Mouse (Mus musculus): ENCODE measurements around the gene Bst1. TPM values are rescaled to one million over a fixed set of nuclear protein-coding genes. Genes with fewer than 3 reads are reported as not detected.

Gene Bst1
- polyA plus RNA-seq, 1 experiment from 2014 or later, result 1.5 TPM

DNA sequence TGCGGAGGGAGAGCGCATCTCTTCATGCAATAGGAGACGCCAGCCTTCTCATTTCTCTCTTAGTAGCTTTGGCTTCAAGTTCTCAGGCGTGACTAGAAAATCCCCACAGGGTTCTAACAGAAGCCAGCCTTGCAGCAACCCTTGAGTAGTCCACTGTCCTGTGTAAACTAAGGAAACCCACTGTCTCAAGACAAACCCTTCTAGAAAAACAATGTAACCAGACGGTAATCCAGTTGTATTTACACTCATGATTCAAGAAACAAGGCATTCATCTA, 23.3 kb downstream of the Bst1 start:
- H3K27ac ChIP-seq (replicated peaks), result no peak overlapping the region
- ATAC-seq (ENCODE audit: insufficient read depth), result no peak
- H3K9me3 ChIP-seq (replicated peaks), result no peaks in the 10 kb centered on the region
- no peak overlapping the region for H3K9ac ChIP-seq
- 65% methylated on average over 5 of the region's 5 CpGs for WGBS (ENCODE audit: insufficient replicate concordance)
- H3K4me3 ChIP-seq (replicated peaks), result peak overlapping the region; percentile 16
- H3K4me2 ChIP-seq, result peak overlapping the region; percentile 44
- H3K27me3 ChIP-seq, result no peaks in the 10 kb centered on the region
- H3K4me1 ChIP-seq (replicated peaks), result no peaks in the 10 kb centered on the region
- H3K36me3 ChIP-seq (replicated peaks), result no peaks in the 10 kb centered on the region

DNA sequence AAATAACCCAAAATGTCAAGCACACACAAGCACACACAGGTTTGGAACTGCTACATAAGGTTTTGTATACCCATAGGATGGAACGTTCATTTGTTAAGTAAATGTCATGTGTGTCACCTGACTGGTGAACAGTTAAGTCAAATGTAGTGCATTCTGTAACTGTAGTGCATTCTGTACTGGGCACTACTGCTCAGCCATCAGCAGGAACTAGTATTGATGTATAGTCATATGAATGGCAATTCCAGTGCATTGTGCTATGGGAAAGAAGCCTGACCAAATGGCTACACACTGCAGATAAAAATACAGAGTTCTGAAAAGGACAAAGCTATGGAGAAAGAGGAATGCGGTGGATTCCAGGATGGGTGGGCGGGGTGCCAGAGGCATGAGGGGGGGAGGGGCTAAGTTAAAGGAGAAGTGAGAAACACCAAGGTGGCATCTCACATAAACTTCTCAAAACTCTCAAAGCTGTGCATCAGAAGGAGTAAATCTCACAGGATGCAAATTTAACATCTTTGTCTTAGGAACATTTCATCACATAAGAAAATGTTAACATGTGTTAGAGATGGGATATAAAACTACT, 24.0 kb downstream of the Bst1 start:
- ATAC-seq (ENCODE audit: insufficient read depth), result no peak
- Histone ChIP-seq H3K4me2 (no peak overlapping the region), H3K27ac (replicated peaks) (no peak overlapping the region), H3K36me3 (replicated peaks) (no peaks in the 10 kb centered on the region), H3K4me1 (replicated peaks) (no peaks in the 10 kb centered on the region), H3K9ac (no peak overlapping the region), H3K27me3 (no peaks in the 10 kb centered on the region), H3K4me3 (replicated peaks) (no peak overlapping the region), H3K9me3 (replicated peaks) (no peaks in the 10 kb centered on the region)
- WGBS (ENCODE audit: insufficient replicate concordance), result 59% methylated on average over 3 of the region's 3 CpGs

DNA sequence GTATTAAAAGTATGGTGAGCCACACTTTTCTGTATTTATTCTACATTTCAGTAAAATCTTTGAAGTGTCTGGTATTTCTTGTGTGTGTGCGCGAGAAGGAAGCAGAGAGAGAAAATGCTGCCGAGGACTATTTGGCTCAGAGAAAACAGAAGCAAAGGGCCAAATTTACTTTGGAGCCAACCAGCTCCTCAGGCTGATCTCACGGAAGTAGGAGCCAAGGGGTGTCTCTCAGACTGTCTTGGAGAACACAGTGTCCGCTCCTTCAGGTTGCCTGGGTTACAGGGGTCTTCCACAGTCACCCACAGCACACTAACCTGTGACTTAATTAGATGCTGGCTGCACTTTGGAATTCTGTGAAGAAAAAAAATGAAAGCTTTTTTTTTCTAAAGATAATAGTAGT, 26.4 kb downstream of the Bst1 start:
- Histone ChIP-seq H3K4me2 (no peak overlapping the region), H3K27ac (replicated peaks) (no peak overlapping the region), H3K4me3 (replicated peaks) (no peak overlapping the region), H3K9ac (no peak overlapping the region), H3K9me3 (replicated peaks) (no peaks in the 10 kb centered on the region), H3K36me3 (replicated peaks) (no peaks in the 10 kb centered on the region), H3K27me3 (no peaks in the 10 kb centered on the region), H3K4me1 (replicated peaks) (no peaks in the 10 kb centered on the region)
- 73% methylated on average over 5 of the region's 5 CpGs for WGBS (ENCODE audit: insufficient replicate concordance)
- ATAC-seq (ENCODE audit: insufficient read depth), result no peak

DNA sequence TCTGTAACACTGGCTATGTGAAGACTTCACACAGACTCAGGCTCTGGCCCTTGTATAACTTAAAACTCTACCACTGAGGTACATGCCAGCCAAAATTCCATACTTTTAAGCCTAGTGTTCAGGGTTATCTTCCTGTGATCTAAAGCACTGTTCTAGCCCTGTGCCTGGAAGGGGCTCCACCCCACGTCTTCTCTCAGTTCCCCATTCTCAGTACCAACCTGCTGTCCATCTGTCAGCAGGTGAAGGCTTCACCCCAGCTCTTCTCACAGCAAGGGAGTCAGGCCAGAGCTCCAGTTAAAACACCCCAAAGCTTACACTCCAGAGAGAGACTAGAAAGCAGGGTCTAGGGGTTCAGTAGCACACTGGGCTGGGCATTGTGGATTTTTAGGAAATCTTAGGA, 27.0 kb downstream of the Bst1 start:
- no peak for ATAC-seq (ENCODE audit: insufficient read depth)
- Histone ChIP-seq H3K4me3 (replicated peaks) (no peak overlapping the region), H3K4me2 (no peak overlapping the region), H3K27me3 (no peaks in the 10 kb centered on the region), H3K9me3 (replicated peaks) (no peaks in the 10 kb centered on the region), H3K27ac (replicated peaks) (no peak overlapping the region), H3K4me1 (replicated peaks) (no peaks in the 10 kb centered on the region), H3K36me3 (replicated peaks) (no peaks in the 10 kb centered on the region), H3K9ac (no peak overlapping the region)
- 25% methylated on average over 1 of the region's 1 CpGs for WGBS (ENCODE audit: insufficient replicate concordance)

DNA sequence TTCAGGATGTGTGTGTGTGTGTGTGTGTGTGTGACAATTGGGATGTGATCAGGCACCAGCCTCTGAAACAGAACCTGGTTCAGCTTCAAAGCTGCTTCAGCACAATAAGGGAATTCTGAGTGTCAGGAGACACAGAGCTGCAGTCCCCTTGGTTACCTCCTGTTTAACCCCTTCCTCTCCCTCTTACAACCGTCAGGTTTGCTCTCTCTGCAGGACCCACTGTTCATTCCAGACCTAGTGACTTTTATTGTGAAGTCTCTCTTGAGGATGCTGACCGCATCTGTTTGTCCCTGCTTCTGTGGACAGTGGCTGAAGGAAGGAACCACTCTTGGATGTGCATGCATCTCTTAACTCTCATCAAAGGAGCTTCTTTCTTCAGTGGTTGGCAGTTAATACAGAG, 27.5 kb downstream of the Bst1 start:
- ATAC-seq (ENCODE audit: insufficient read depth), result no peak
- 27% methylated on average over 2 of the region's 2 CpGs for WGBS (ENCODE audit: insufficient replicate concordance)

DNA sequence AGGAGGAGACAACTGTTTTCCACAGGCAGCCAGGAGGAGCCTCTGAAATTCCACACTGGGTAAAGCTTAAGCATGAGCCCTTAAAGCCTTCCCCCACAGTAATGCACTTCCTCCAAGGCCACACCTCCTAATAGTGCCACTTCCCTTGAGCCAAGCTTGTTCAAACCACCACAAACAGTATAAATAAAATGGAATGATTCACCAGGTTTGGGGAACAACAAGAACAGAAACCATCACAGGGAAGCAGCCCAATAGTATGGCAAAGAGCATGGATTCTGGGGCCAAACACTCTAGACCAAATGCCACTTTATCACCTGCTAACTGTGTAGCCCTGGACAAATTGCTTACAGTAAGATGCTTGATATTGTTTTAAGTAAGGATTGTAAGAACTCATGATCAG, 28.9 kb downstream of the Bst1 start:
- ATAC-seq (ENCODE audit: insufficient read depth), result no peak
- no peaks in the 10 kb centered on the region for H3K36me3 ChIP-seq (replicated peaks)

More for the DNA sequence above, 27.5 kb downstream of the Bst1 start:
- Histone ChIP-seq H3K36me3 (replicated peaks) (no peaks in the 10 kb centered on the region), H3K4me3 (replicated peaks) (no peak overlapping the region), H3K9me3 (replicated peaks) (no peaks in the 10 kb centered on the region), H3K27me3 (no peaks in the 10 kb centered on the region), H3K4me2 (no peak overlapping the region), H3K4me1 (replicated peaks) (no peaks in the 10 kb centered on the region), H3K27ac (replicated peaks) (no peak overlapping the region), H3K9ac (no peak overlapping the region)

DNA sequence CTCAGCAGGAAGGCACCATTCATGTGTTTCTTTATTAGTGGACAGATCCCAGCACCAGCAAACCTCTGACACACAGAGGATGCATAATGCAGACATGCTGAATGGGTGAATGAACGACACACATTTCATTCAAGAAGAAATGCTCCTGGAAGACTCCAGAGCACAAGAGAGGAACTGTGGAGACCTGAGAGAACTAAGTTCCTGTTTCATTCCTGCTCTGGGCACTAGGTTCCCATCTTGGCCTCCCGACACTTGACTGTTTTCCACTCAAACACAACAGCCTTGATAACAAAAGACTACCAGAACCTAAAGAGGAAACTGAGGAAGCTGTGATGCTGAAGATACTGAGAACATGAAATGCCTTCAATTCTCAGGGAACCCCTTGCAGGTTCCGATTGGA, 29.6 kb downstream of the Bst1 start:
- ATAC-seq (ENCODE audit: insufficient read depth), result no peak
- Histone ChIP-seq H3K9me3 (replicated peaks) (no peaks in the 10 kb centered on the region), H3K36me3 (replicated peaks) (no peaks in the 10 kb centered on the region), H3K9ac (no peak overlapping the region), H3K4me3 (replicated peaks) (no peak overlapping the region), H3K4me2 (no peak overlapping the region), H3K4me1 (replicated peaks) (no peaks in the 10 kb centered on the region), H3K27ac (replicated peaks) (no peak overlapping the region), H3K27me3 (no peaks in the 10 kb centered on the region)
- WGBS (ENCODE audit: insufficient replicate concordance), result 39% methylated on average over 3 of the region's 3 CpGs

More for the DNA sequence above, 28.9 kb downstream of the Bst1 start:
- Histone ChIP-seq H3K9me3 (replicated peaks) (no peaks in the 10 kb centered on the region), H3K27me3 (no peaks in the 10 kb centered on the region), H3K27ac (replicated peaks) (no peak overlapping the region), H3K4me3 (replicated peaks) (no peak overlapping the region), H3K4me1 (replicated peaks) (no peaks in the 10 kb centered on the region), H3K9ac (no peak overlapping the region), H3K4me2 (no peak overlapping the region)

DNA sequence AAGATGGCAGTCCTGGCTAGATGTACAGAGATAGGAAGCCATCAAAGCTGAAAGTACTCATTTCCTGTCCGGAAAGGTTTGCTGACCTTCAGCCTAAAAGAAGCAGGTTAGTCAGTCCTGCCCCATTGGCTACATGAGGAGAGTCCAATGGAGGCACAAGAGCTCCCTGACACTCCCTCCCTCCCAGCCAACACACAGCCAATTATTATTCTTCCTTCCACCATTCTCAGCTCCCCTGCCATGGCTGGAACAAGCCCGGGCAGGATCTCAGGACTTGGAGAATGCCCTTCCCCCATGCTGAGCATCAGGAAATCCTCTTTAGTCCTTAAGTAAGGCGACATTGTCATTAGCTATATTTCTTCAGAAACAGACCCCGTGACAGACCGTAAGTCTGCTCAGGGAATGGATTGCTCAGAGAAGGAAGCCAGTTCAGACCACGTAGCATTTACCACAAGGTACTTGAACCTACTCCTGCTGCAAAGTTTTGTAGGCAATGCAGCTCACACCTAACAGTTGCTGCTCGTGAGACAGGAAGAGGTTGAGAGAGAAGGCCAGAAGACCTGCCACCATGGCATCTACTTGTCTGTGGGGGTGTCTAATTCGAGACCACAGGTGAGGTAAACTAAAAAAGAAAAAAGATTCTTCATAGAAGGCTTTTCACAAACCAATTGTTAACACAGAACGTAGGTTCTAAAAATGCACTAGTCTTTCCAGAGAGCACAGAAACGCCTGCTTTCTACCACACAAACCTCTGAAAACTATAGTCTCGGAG, 34.6 kb downstream of the Bst1 start:
- no peaks in the 10 kb centered on the region; the same call in 1 of the 2 replicates for H3K9me3 ChIP-seq (replicated peaks)
- no peak overlapping the region for H3K27ac ChIP-seq (replicated peaks)
- no peak for ATAC-seq (ENCODE audit: insufficient read depth)
- 45% methylated on average over 11 of the region's 11 CpGs for WGBS (ENCODE audit: insufficient replicate concordance)
- H3K9ac ChIP-seq, result no peak overlapping the region
- H3K4me1 ChIP-seq (replicated peaks), result no peaks in the 10 kb centered on the region
- no peaks in the 10 kb centered on the region for H3K27me3 ChIP-seq
- no peak overlapping the region for H3K4me3 ChIP-seq (replicated peaks)
- H3K36me3 ChIP-seq (replicated peaks), result no peaks in the 10 kb centered on the region
- no peak overlapping the region for H3K4me2 ChIP-seq

DNA sequence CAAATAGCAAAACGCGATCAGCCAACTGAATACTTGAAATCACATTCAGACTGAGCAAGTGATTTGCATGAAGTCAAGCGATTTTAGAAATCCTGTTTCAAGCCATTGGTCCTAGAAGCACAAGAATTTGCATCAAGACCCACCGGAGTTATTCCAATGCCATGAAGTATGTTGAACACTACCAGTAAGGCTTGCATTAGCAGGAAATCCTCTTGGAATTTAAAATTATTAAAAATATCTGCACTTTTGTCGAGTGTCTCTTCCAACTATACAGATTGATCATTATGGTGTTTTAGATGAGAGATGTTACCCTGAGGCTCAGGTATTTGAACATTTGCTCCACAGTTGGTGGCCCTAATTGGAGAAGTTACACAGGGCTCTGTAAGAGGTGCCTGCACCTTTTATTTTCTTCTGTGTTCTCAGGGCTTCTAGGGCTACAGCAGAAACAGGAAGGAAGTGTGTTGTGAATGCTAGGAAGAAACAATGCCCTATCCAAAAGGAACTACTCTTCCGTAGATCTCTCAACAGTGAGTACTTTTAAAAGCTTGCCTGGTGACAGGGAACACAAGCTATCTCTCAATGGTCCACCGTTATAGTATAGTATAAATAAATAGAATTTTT, 35.3 kb downstream of the Bst1 start:
- Histone ChIP-seq H3K36me3 (replicated peaks) (no peaks in the 10 kb centered on the region), H3K9ac (no peak overlapping the region), H3K4me3 (replicated peaks) (no peak overlapping the region), H3K4me1 (replicated peaks) (no peaks in the 10 kb centered on the region), H3K4me2 (no peak overlapping the region), H3K27ac (replicated peaks) (no peak overlapping the region), H3K27me3 (no peaks in the 10 kb centered on the region), H3K9me3 (replicated peaks) (no peaks in the 10 kb centered on the region; the same call in 1 of the 2 replicates)
- ATAC-seq (ENCODE audit: insufficient read depth), result no peak
- WGBS (ENCODE audit: insufficient replicate concordance), result 56% methylated on average over 7 of the region's 7 CpGs

DNA sequence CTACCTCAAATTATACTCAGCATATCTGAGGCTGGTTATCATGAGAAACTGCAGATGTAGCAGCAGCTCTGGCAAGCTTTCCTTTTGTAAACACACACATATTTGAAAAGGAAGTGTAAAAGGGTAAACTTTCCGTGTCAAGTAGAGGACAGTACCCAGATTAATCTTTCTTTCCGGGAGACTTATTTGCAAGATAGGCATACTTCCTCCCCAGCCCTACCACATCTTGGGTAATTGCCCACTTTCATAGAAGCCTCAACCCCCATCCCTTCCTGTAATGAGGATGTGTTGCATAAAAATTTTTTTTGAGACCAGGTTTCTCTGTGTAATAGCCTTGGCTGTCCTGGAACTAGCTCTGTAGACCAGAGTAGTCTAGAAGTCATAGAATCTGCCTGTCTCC, 37.1 kb downstream of the Bst1 start:
- H3K27ac ChIP-seq (replicated peaks), result no peak overlapping the region
- no peaks in the 10 kb centered on the region for H3K4me1 ChIP-seq (replicated peaks)
- H3K4me3 ChIP-seq (replicated peaks), result no peak overlapping the region
- WGBS (ENCODE audit: insufficient replicate concordance), result 6% methylated on average over 2 of the region's 2 CpGs
- H3K4me2 ChIP-seq, result no peak overlapping the region
- H3K36me3 ChIP-seq (replicated peaks), result no peaks in the 10 kb centered on the region
- H3K27me3 ChIP-seq, result no peaks in the 10 kb centered on the region
- ATAC-seq (ENCODE audit: insufficient read depth), result 0 out of 2 replicates have a peak, but pooled peaks have one; percentile 40
- no peak overlapping the region for H3K9ac ChIP-seq
- no peaks in the 10 kb centered on the region; the same call in 1 of the 2 replicates for H3K9me3 ChIP-seq (replicated peaks)

DNA sequence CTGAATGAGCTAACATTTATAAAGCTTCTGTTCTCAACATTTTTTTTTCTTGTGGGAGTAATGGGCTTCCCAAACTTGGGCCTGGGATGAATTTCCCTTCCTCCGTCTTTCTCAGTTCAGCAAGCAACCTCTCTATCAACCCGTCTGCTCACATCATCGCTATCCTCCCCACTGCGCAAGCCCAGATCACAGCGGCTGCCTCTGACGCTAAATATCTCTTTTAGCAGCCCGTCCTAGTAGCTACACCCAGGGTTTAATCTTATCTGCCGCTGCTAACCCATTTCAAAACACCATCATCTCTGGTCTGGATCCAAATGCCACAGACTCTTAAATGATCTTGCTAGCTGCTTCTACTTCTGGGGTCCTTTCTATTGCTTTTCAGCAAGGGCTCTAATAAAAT, 41.0 kb downstream of the Bst1 start:
- no peak overlapping the region for H3K4me2 ChIP-seq
- no peak overlapping the region for H3K4me3 ChIP-seq (replicated peaks)
- H3K27ac ChIP-seq (replicated peaks), result no peak overlapping the region
- H3K36me3 ChIP-seq (replicated peaks), result no peaks in the 10 kb centered on the region
- H3K9me3 ChIP-seq (replicated peaks), result no peaks in the 10 kb centered on the region; the same call in 1 of the 2 replicates
- no peaks in the 10 kb centered on the region for H3K27me3 ChIP-seq
- no peak overlapping the region for H3K9ac ChIP-seq
- no peak for ATAC-seq (ENCODE audit: insufficient read depth)
- WGBS (ENCODE audit: insufficient replicate concordance), result 69% methylated on average over 8 of the region's 8 CpGs
- H3K4me1 ChIP-seq (replicated peaks), result no peaks in the 10 kb centered on the region

Data from liver, embryonic 15.5 days (tissue).